Mouse (Mus musculus) testis, adult 2 months (tissue): ENCODE measurements at regions not wholly inside any gene's neighbourhood (a gene's known extent, or its start where the extent isn't known, plus 50 kb on each side); places are given as distances from the start of the nearest gene placed in this dataset.

ENCODE experiments used
- CTCF ChIP-seq: fragments of 200-500 bp; IDR thresholded peaks from 2 replicates; pipeline ENCODE4 v1.5.1; 2012; ENCODE audit warnings: low read depth, mild to moderate bottlenecking, inconsistent platforms, low read length, moderate library complexity; ENCODE audit not compliant: control insufficient read depth, insufficient read depth, insufficient replicate concordance
- POLR2A ChIP-seq: fragments of 200-500 bp; IDR thresholded peaks from 2 replicates; pipeline ENCODE4 v1.6.1; 2012; ENCODE audit warnings: low read depth, mild to moderate bottlenecking, inconsistent platforms, low read length, moderate library complexity; ENCODE audit not compliant: control insufficient read depth

- TF ChIP-seq CTCF (no peak), POLR2A (no peak)
Measured at GRCm38 (mm10) chr13:44114856-44115255, 330.3 kb downstream of the Cd83 start.
